In the genomic region with DNA sequence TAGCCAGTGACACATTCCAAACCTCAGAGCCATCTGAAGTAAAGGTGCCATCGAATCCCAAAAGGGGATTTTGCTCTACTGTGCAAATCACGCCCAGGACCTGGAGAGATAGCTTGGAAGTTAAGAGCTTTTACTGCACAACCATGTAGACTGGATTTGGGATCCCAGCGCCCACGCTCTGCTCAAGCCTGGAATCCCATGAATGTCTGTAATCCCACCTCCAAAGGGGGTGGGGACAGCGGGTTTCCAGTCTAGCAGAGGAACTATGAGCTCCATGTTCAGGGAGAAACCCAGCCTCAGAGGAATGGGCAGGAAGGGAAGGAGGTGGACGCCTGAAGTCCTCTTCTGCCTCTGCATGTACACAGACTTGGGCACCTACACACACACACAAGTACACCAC, we compare ENCODE assay signal across 21 mouse cellular contexts.
DNase-seq lines count a peak whose midpoint lies in the region; TF ChIP-seq lines count a peak whose summit lies in the region.
"Had no signal": no experiment of that assay in that cellular context is flagged by ENCODE, and none has a peak within 500 bp of the region (broad histone marks: within the 10 kb centered on the region; RNA-seq: fewer than 3 reads in every experiment).

No protein-coding gene starts in this region.

- peaks cover 11% of the 10 kb centered on the region for H3K4me1 ChIP-seq in E14TG2a.4 (replicated peaks; ENCODE audit: low read depth, low read length)
- H3K4me1 ChIP-seq: embryonic facial prominence, embryonic 10.5 days; embryonic facial prominence, embryonic 12.5 days; forebrain, embryonic 13.5 days; forebrain, embryonic 15.5 days had no signal

- no peaks in the 10 kb centered on the region for H3K9me3 ChIP-seq in E14TG2a.4 (ENCODE audit: low read length)
- H3K9me3 ChIP-seq: embryonic facial prominence, embryonic 10.5 days; embryonic facial prominence, embryonic 12.5 days; forebrain, embryonic 13.5 days; forebrain, embryonic 15.5 days had no signal

- TF ChIP-seq CTCF in E14TG2a.4 (conservative IDR thresholded peaks at IDR 0.05; ENCODE audit: low read length) = no peak

- H3K4me3 ChIP-seq in E14TG2a.4 (replicated peaks; ENCODE audit: low read length) = 0 out of 2 replicates have a peak overlapping the region, but pooled peaks have one; percentile 24
- H3K4me3 ChIP-seq: embryonic facial prominence, embryonic 10.5 days; embryonic facial prominence, embryonic 12.5 days; forebrain, embryonic 13.5 days; forebrain, embryonic 15.5 days had no signal

- peak; percentile 28 for DNase-seq in Muller cell, postnatal 12 days (ENCODE audit: inconsistent ontology term)
- peak; percentile 83 for DNase-seq in ZHBTc4 (ENCODE audit: low read depth, low spot score)
- DNase-seq in urinary bladder, adult 18-20 months (ENCODE audit: low spot score in 2 of 2) = no peak
- DNase-seq in c-Kit-positive CD71-positive TER-119-positive erythroid progenitor cells, embryonic 14.5 days (ENCODE audit: low spot score) = no peak
- DNase-seq: adrenal gland, adult 2 months; adrenal gland, postnatal 10 days; adrenal gland, postnatal 25 days; B cell, adult 2 months; cerebellum, adult 11-12 months; cerebellum, adult 2 months; cerebellum, adult 9-10 months; cerebellum, postnatal 10 days; cerebellum, postnatal 25 days; forebrain, postnatal 0 days had no signal

- H3K27me3 ChIP-seq in E14TG2a.4 (ENCODE audit: insufficient read depth, low read length) = no peaks in the 10 kb centered on the region
- H3K27me3 ChIP-seq: CH12.LX; embryonic facial prominence, embryonic 12.5 days; forebrain, embryonic 13.5 days; forebrain, embryonic 15.5 days had no signal

- no peaks in the 10 kb centered on the region for H3K36me3 ChIP-seq in E14TG2a.4 (ENCODE audit: insufficient read depth, low read length)
- H3K36me3 ChIP-seq: embryonic facial prominence, embryonic 10.5 days; embryonic facial prominence, embryonic 12.5 days; forebrain, embryonic 15.5 days; G1E had no signal

Comparison
In these comparisons a context has a peak if more than half of its experiments do, and no peak if none do; other contexts are left out.
1. DNase-seq: peak in Muller cell, postnatal 12 days (single experiment) and ZHBTc4 (single experiment); none in urinary bladder, adult 18-20 months (0 of 2) and c-Kit-positive CD71-positive TER-119-positive erythroid progenitor cells, embryonic 14.5 days (single experiment).